Mouse (Mus musculus) lung, embryonic 14.5 days (tissue): ENCODE measurements around the gene Rbm33. TPM values are rescaled to one million over a fixed set of nuclear protein-coding genes. Genes with fewer than 3 reads are reported as not detected.

Source experiments
- ATAC-seq: fragments of 200-750 bp; cut with Nextera tagmentation; 2 replicates; pipeline ENCODE4 v1.8.0; 2017; ENCODE audit warnings: mild to moderate bottlenecking, moderate TSS enrichment, moderate library complexity; ENCODE audit not compliant: insufficient read depth
- DNase-seq: peaks from one replicate; pipeline ENCODE4 v3.0.0-alpha.2; 2015
- H3K27ac ChIP-seq: fragments of 300-500 bp; sonication (generic); 2 replicates; pipeline ENCODE4 v1.5.1; 2014; ENCODE audit warnings: low read depth, mild to moderate bottlenecking, moderate library complexity
- H3K27me3 ChIP-seq: fragments of 300-500 bp; sonication (generic); 2 replicates; pipeline ENCODE4 v1.6.1; 2014; ENCODE audit warnings: low read length, control low read depth; ENCODE audit not compliant: insufficient read depth
- H3K36me3 ChIP-seq: fragments of 300-500 bp; sonication (generic); 2 replicates; pipeline ENCODE4 v1.6.1; 2014; ENCODE audit warnings: control low read depth; ENCODE audit not compliant: insufficient read depth
- H3K4me1 ChIP-seq: fragments of 300-500 bp; sonication (generic); 2 replicates; pipeline ENCODE4 v1.6.1; 2014; ENCODE audit warnings: antibody characterized with exemption, control low read depth; ENCODE audit not compliant: insufficient read depth
- H3K4me2 ChIP-seq: fragments of 300-500 bp; sonication (generic); 2 replicates; pipeline ENCODE4 v1.6.1; 2014; ENCODE audit warnings: mild to moderate bottlenecking
- H3K4me3 ChIP-seq: fragments of 300-500 bp; sonication (generic); 2 replicates; pipeline ENCODE4 v1.5.1; 2014; ENCODE audit warnings: low read depth, low read length
- H3K9ac ChIP-seq: fragments of 300-500 bp; sonication (generic); 2 replicates; pipeline ENCODE4 v1.6.1; 2014
- H3K9me3 ChIP-seq: fragments of 300-500 bp; sonication (generic); 2 replicates; pipeline ENCODE4 v1.6.1; 2016; ENCODE audit warnings: low read depth, low read length, control low read depth
- CTCF ChIP-seq: IDR thresholded peaks from 2 replicates; pipeline ENCODE4 v1.5.1; 2016; ENCODE audit warnings: antibody characterized with exemption, low read depth
- WGBS: fragments of 180-500 bp; shearing (Covaris S2); extraction: QIAGEN DNeasy Blood & Tissue Kit; methylation state at CpG from one replicate; pipeline ENCODE4 v1.1.7; 2014; 5-methylcytosine and 5-hydroxymethylcytosine counted together
- polyA plus RNA-seq: library from polyadenylated mRNA; unstranded; fragments of >200 nt; fragmentation: Nextera tagmentation; extraction: Ambion mirVana; gene quantifications from 2 replicates; pipeline ENCODE4 v1.2.1, GENCODE M21; 2014

The Rbm33 gene
- polyA plus RNA-seq, 1 experiment from 2014 or later, result 17.9 TPM

DNA sequence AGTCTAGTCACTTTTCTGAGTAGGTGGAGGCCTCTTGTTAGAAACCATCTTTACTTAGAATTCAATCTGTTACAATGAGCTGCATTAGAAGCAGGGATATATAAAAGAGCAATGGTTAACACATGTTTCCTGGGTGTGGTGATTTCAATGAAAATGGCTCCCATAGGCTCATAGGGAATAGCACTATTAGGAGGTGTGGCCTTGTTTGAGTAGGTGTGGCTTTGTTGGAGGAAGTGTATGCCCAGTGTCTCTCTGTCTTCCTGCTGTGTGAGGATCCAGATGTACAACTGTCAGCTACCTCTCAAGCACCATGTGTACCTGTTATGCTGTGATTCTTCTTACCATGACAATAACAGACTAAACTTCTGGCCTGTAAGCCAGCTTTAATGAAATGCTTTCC is 12.4 kb upstream of the Rbm33 start:
- no peak overlapping the region for H3K4me2 ChIP-seq
- H3K9ac ChIP-seq, result no peak overlapping the region
- no peaks in the 10 kb centered on the region for H3K4me1 ChIP-seq
- TF ChIP-seq CTCF, result no peak
- H3K27ac ChIP-seq, result no peak overlapping the region
- H3K9me3 ChIP-seq, result no peaks in the 10 kb centered on the region
- ATAC-seq (no peak), DNase-seq (no peak)
- no peaks in the 10 kb centered on the region for H3K36me3 ChIP-seq
- H3K27me3 ChIP-seq, result no peaks in the 10 kb centered on the region
- no peak overlapping the region for H3K4me3 ChIP-seq

DNA sequence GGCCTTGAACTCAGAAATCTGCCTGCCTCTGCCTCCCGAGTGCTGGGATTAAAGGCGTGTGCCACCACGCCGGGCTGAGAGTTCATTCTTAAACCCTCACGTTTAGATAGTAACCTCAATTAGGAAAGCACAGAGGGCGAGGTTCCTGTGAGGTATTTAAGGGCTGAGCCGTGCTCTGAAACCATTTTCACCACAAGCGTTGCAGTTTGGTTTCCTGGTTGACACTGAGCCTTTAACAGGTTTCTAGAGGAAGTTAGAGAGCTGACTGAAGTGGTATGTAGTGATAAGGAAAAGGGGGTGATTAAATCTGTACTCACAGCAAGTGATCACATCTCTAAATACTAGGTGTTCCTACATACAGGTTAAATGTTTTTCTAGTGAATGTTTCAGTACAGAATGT is 1.4 kb upstream of the Rbm33 start:
- ATAC-seq (no peak), DNase-seq (no peak)
- Histone ChIP-seq H3K27me3 (no peaks in the 10 kb centered on the region), H3K4me3 (no peak overlapping the region), H3K36me3 (peaks cover 7% of the 10 kb centered on the region; the same call in 1 of the 2 replicates), H3K4me2 (no peak overlapping the region), H3K9me3 (no peaks in the 10 kb centered on the region), H3K4me1 (peaks cover 11% of the 10 kb centered on the region), H3K9ac (no peak overlapping the region), H3K27ac (no peak overlapping the region)
- no peak for TF ChIP-seq CTCF
- 69% methylated on average over 8 of the region's 8 CpGs for WGBS

DNA sequence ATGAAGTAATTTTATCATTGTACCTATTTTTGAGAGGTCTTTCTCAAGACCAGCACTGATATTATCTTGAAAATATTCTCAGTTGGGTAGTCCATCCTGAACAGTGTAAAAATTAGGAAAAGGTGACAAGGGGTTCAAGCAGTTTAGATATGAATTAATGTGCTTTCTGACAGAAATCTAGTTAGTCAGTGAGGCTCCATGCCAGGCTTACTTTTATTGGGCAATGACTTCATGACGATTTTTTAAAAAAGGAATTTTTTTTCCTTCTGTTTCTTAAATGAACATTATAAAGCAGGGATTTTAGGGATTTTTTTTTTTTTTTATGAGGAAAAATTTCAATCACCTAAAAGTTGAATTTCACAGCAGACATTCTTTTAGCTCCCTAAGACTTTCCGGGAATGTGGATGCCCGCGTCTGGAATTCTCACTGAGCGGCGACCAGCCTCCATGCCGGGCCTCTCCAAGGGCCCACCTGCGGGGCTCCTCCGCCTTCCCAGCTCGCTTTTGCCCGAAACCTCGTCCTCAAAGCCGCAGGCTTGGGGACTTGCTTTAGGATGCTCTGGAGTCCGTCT is 685 bp upstream of the Rbm33 start:
- peaks cover 7% of the 10 kb centered on the region; the same call in 1 of the 2 replicates for H3K36me3 ChIP-seq
- DNase-seq (no peak), ATAC-seq (peak; percentile 67)
- TF ChIP-seq CTCF, result no peak
- H3K27ac ChIP-seq, result peak overlapping the region; percentile 100
- peak overlapping the region; percentile 100 for H3K9ac ChIP-seq
- no peaks in the 10 kb centered on the region for H3K9me3 ChIP-seq
- no peaks in the 10 kb centered on the region for H3K27me3 ChIP-seq
- WGBS, result 2% methylated on average over 14 of the region's 14 CpGs
- H3K4me2 ChIP-seq, result peak overlapping the region; percentile 81
- peaks cover 11% of the 10 kb centered on the region for H3K4me1 ChIP-seq
- peak overlapping the region; percentile 97 for H3K4me3 ChIP-seq

DNA sequence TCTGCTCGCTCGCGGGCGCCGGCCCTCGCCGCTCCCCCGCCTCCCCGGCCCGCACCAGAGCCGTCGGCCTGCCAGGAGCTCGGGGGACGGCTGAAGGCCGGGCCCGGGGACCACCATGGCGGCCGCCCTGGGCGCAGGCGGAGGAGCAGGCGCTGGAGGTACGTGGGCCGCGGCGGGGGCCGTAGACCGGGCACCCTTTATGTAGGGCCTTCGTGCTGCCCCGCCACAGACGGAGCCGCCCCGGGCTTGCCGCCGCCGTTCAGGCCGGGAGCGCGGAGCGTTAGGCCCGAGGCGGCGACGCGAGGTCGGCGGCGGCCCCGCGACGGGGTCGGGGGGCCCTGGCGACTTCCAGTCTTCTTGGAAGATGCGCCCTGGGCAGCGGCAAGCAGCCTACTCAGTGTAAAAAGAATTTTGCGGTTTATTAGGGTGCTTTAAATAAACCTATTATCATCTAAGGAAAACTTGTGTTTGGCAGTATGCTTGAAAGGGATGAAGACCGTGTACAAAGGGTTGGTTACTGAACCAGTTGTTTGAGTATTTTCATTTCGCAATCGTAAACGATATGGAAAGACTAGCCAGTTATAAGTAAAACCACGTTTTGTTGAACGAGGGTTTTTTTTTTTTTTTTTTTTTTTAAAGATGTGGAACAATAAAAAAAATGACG is 464 bp downstream of the Rbm33 start:
- WGBS, result under 1% methylated on average over 62 of the region's 62 CpGs
- peaks cover 7% of the 10 kb centered on the region; the same call in 1 of the 2 replicates for H3K36me3 ChIP-seq

DNA sequence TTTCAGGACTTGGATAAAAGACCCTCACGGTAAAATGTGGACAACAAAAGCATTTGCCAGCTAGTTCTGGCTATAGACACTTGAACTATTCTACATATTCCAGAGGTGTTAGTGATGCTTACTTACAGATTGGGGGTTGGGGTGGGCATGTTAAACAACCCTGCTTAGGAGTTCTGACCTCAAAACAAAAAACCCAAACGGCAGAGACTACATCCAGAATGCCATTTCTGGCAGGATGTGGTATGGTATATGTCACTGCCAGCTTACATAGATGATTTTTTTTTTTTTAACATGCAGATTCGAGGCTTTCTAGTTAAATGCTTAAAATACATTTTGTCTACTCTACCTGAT is 971 bp downstream of the Rbm33 start:
- WGBS, result 3% methylated on average over 3 of the region's 3 CpGs
- peak; percentile 67 for DNase-seq

More for the DNA sequence above, 464 bp downstream of the Rbm33 start:
- no peaks in the 10 kb centered on the region for H3K27me3 ChIP-seq
- peak overlapping the region; percentile 81 for H3K4me2 ChIP-seq
- H3K4me1 ChIP-seq, result peaks cover 11% of the 10 kb centered on the region
- DNase-seq (peak; percentile 54), ATAC-seq (peak; percentile 78)
- H3K9me3 ChIP-seq, result no peaks in the 10 kb centered on the region
- TF ChIP-seq CTCF, result no peak
- H3K4me3 ChIP-seq, result peak overlapping the region; percentile 97
- H3K9ac ChIP-seq, result peak overlapping the region; percentile 100
- H3K27ac ChIP-seq, result peak overlapping the region; percentile 100

DNA sequence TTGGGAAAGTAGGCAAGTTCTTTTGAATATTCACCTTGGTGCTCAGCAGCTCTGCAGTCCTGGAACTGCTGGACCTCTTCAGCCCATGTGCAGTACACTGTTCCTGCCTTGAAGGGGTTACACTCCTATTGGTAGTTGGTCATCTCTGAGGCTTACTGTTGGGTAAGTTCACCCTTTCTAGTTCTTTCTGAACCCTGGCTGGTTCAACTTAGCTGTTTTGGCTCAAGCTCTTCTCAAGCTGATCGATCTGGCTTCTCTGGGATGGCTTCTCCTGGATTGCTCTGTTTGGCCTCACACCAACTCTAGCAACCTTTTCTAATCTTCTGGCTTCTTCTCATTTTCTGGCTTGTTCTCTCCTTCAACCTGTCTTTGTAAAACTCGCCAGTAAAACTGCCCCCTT is 1.8 kb downstream of the Rbm33 start:
- Histone ChIP-seq H3K36me3 (peaks cover 7% of the 10 kb centered on the region; the same call in 1 of the 2 replicates), H3K4me3 (peak overlapping the region; percentile 97), H3K27me3 (no peaks in the 10 kb centered on the region), H3K9me3 (no peaks in the 10 kb centered on the region), H3K4me1 (peaks cover 11% of the 10 kb centered on the region), H3K9ac (peak overlapping the region; percentile 4; the same call in 1 of the 2 replicates), H3K27ac (no peak overlapping the region), H3K4me2 (peak overlapping the region; percentile 81)
- ATAC-seq (no peak), DNase-seq (no peak)
- no peak for TF ChIP-seq CTCF
- WGBS, result 51% methylated on average over 2 of the region's 2 CpGs

More for the DNA sequence above, 971 bp downstream of the Rbm33 start:
- no peak for TF ChIP-seq CTCF
- Histone ChIP-seq H3K9ac (peak overlapping the region; percentile 100), H3K36me3 (peaks cover 7% of the 10 kb centered on the region; the same call in 1 of the 2 replicates), H3K27ac (peak overlapping the region; percentile 100), H3K4me3 (peak overlapping the region; percentile 97), H3K4me2 (peak overlapping the region; percentile 81), H3K27me3 (no peaks in the 10 kb centered on the region), H3K4me1 (peaks cover 11% of the 10 kb centered on the region), H3K9me3 (no peaks in the 10 kb centered on the region)
- ATAC-seq, result no peak

DNA sequence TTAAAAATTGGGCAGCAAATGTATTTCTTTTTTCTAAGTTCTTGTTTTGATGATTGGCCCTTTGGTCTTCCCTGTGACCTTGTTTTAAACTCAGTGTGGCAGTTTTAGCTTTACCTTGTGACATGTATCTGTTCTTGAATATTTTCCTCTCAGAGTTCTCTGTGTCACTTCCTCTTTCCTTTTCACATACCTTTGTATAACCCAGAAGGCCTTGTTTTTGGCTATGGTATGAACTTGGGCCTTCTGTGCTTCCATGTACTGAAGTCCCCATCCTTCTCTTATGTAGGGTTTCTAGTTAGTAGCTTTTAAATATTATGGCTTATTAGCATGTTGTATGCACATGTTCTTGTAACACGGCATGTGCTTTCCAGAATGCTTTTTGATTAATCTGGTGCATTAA is 4.8 kb downstream of the Rbm33 start:
- ATAC-seq (no peak), DNase-seq (no peak)
- no peaks in the 10 kb centered on the region for H3K9me3 ChIP-seq
- WGBS, result 94% methylated on average over 1 of the region's 1 CpGs
- H3K4me3 ChIP-seq, result no peak overlapping the region
- no peak overlapping the region for H3K9ac ChIP-seq
- TF ChIP-seq CTCF, result no peak
- H3K36me3 ChIP-seq, result peaks cover 7% of the 10 kb centered on the region; the same call in 1 of the 2 replicates
- no peaks in the 10 kb centered on the region for H3K27me3 ChIP-seq
- peaks cover 11% of the 10 kb centered on the region for H3K4me1 ChIP-seq
- H3K27ac ChIP-seq, result no peak overlapping the region
- no peak overlapping the region for H3K4me2 ChIP-seq
